Mouse (Mus musculus): ENCODE measurements at regions not wholly inside any gene's neighbourhood (a gene's known extent, or its start where the extent isn't known, plus 50 kb on each side); places are given as distances from the start of the nearest gene placed in this dataset.

DNA sequence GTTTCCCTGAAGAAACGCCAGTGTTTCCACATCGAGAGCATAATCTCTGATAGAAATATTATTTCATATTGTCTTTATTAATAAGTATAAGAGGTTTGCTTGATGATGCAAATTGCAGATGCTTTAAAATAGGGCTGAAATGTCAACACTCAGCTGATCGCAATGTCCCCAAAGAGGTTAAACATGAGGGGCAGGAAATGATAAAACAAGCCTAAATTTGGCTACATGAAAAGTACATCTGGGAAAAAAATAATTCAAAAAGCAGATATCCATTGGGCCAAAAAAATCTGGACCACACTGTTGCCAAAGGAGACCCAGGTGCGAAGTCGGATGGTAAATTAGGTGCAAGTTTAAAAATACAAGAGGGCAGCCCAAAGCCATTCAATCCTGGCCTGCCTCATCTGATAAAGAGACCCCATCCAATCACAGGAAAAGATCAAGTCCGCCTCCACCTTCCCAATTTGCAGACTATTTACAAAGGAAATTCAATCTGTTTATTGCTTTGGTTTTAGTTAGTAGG, 229.2 kb downstream of the Icos start:
- TF ChIP-seq CTCF (IDR thresholded peaks at IDR 0.05; ENCODE audit: low read depth, low read length) (no peak), POLR2A (IDR thresholded peaks at IDR 0.05; ENCODE audit: extremely low read depth, insufficient read depth, low read length) (no peak)

Measured in liver, adult 2 months (tissue).